Mouse (Mus musculus) right cerebral cortex, postnatal 36 days (tissue): ENCODE results near the gene Snf8.

Experiments
- DNase-seq, 2 experiments: peaks; one replicate each; pipeline ENCODE4 v3.0.0; 2022; ENCODE audit warnings: low spot score in 2 of 2, mixed read lengths in 1 of 2

Snf8 gene

GRCm38 (mm10) chr11:96074351-96075176 lies 39.9 kb downstream of the Snf8 start:
- peak in 1 of 2 experiments; percentile 16 for DNase-seq

GRCm38 (mm10) chr11:96075177-96075508 lies 40.5 kb downstream of the Snf8 start:
- no peak for DNase-seq

- peak; percentile 99 to 100 for DNase-seq
Measured at GRCm38 (mm10) chr11:96075509-96076220, 41.0 kb downstream of the Snf8 start, which contains the start of gene Atp5g1. Gene Atp5g1 (minus strand): TSS chr11:96075670.

DNA sequence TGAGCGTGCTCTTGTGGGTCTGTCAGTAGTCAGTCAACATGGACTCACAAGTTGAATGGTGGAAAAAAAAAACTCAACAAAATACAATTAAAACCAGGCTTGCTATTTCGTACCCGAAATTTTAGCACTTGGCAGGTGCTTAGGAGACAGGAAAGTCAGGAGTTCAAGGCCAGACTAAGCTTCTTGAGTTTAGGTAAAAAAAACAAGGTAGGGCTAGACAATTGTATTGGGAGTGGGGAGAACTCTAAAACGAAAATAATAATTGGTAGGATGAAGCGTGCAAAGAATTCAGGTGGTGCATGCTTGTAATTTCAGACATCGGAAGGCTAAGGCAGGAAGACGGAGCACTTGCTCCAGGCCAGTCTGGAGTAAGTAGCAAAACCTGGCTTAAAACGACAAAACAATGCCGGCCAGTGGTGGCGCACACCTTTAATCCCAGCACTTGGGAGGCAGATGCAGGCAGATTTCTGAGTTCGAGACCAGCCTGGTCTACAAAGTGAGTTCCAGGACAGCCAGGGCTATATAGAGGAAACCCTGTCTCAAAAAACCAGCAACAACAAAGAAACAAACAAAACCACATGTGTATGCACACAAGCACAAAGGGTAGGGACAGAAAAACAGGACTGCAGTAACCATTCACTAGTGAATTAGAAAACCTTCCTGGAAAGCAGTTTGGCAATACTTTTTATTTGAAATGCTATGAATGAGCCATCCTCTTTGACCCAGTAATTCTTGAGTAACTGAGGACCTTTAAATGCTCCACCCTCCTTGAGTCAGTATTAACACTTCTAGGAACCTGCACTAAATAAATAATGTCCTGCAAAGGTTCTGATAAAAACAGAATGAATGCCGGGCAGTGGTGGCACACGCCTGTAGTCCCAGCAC lies 41.8 kb downstream of the Snf8 start:
- DNase-seq, result no peak

DNA sequence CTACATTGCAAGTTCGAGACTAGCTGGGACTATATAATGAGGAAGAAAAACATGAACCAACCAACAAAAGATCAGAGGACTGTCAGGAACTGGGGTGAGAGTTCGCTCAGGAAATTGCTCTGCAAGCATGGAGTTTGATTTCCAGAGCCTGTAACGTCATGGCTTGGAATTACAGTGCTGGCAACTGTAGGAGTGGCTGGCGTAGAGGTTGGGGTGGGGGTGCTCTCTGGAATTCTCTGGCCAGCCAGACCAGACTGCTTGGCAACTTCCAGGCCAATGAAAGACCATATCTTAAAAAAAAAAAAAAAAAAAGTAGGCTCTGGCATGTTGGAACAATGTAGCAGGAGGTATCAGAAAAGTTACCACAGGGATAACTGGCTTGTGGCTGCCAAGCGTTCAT lies 46.1 kb downstream of the Snf8 start:
- DNase-seq, result no peak

- no peak for DNase-seq
Measured at GRCm38 (mm10) chr11:96082682-96083081, 48.0 kb downstream of the Snf8 start.

- no peak for DNase-seq
Measured at GRCm38 (mm10) chr11:96087981-96088380, 53.3 kb downstream of the Snf8 start.

DNA sequence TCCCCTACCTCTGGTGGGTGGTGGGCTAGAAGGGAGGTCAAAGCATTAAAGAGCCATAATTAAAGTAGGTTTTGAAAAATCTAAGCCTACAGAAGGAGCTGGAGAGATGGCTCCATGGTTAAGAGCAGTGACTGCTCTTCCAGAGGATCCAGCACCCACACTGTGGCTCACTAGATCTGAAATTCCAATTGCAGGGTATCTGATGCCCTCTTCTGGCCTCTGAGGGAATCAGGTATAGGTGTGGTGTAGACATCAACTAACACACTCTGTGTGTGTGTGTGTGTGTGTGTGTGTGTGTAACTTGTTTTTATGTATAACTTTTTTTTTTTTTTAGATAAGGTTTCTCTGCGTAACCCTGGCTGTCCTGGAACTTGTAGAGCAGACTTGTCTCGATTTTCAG lies 56.4 kb downstream of the Snf8 start:
- DNase-seq, result no peak

- DNase-seq, result no peak
Measured at GRCm38 (mm10) chr11:96092674-96093291, 58.1 kb downstream of the Snf8 start.

- no peak for DNase-seq
Measured at GRCm38 (mm10) chr11:96093361-96093760, 58.7 kb downstream of the Snf8 start.
